Mouse (Mus musculus) lung, postnatal 0 days (tissue): ENCODE measurements around the gene Vdac1.

Experiments
- CTCF ChIP-seq: IDR thresholded peaks from 2 replicates; pipeline ENCODE4 v1.5.1; 2016; ENCODE audit warnings: antibody characterized with exemption, mild to moderate bottlenecking
- EP300 ChIP-seq: IDR thresholded peaks from 2 replicates; pipeline ENCODE4 v1.6.1; 2016; ENCODE audit warnings: antibody characterized with exemption, mild to moderate bottlenecking, control low read depth

DNA sequence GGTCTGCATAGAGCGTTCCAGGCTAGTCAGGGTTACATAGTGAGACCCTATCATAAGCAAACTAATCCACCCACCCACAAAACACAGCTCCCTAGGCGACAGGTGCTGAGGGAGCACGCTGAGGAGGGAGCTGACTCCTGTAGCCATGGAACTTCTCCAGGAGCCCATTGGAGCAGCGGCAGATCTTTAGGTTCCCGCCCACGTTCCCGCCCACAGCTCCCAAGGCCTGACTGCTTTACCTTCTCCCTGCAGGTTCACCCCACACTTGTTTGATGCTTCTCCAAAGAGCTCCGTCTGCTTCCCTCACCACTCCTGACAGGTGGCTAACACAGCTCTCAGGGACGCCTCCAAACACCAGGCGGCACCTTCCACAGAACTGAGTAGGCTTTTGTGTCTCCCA is 76.5 kb downstream of the Vdac1 start:
- no peak for TF ChIP-seq EP300
- TF ChIP-seq CTCF: no peak
